Mouse (Mus musculus): ENCODE data around the gene Ccsap. TPM values are rescaled to one million over a fixed set of nuclear protein-coding genes. Genes with fewer than 3 reads are reported as not detected.

The Ccsap gene
- polyA plus RNA-seq, 1 experiment from 2014 or later = 4.6 TPM

GRCm38 (mm10) chr8:123842086-123842485, 17.9 kb downstream of the Ccsap start:
- 85% methylated on average over 12 of the region's 12 CpGs for WGBS
- DNase-seq (ENCODE audit: low spot score) = no peak
- no peaks in the 10 kb centered on the region for H3K4me1 ChIP-seq (ENCODE audit: control insufficient read depth, insufficient read depth, low read length)

GRCm38 (mm10) chr8:123840578-123841345, 19.2 kb downstream of the Ccsap start:
- WGBS = 89% methylated on average over 15 of the region's 15 CpGs
- no peak overlapping the region for H3K27ac ChIP-seq (replicated peaks; ENCODE audit: low read depth, low read length)
- no peak overlapping the region for H3K9ac ChIP-seq (ENCODE audit: low read depth, low read length)
- no peaks in the 10 kb centered on the region for H3K27me3 ChIP-seq (replicated peaks; ENCODE audit: control insufficient read depth, insufficient read depth, low read length)
- H3K4me2 ChIP-seq (ENCODE audit: low read depth, low read length) = no peak overlapping the region
- DNase-seq (ENCODE audit: low spot score) (no peak), ATAC-seq (ENCODE audit: low read depth) (no peak)
- H3K36me3 ChIP-seq (ENCODE audit: control insufficient read depth, insufficient read depth, low read length) = peaks cover 5% of the 10 kb centered on the region; the same call in 1 of the 2 replicates
- H3K4me3 ChIP-seq (ENCODE audit: low read depth, low read length) = no peak overlapping the region
- no peaks in the 10 kb centered on the region for H3K9me3 ChIP-seq (ENCODE audit: control insufficient read depth, low read length)
- no peaks in the 10 kb centered on the region for H3K4me1 ChIP-seq (ENCODE audit: control insufficient read depth, insufficient read depth, low read length)

More at GRCm38 (mm10) chr8:123842086-123842485, 17.9 kb downstream of the Ccsap start:
- Histone ChIP-seq H3K9ac (ENCODE audit: low read depth, low read length) (no peak overlapping the region), H3K36me3 (ENCODE audit: control insufficient read depth, insufficient read depth, low read length) (peaks cover 5% of the 10 kb centered on the region; the same call in 1 of the 2 replicates), H3K4me2 (ENCODE audit: low read depth, low read length) (no peak overlapping the region), H3K9me3 (ENCODE audit: control insufficient read depth, low read length) (no peaks in the 10 kb centered on the region), H3K27me3 (replicated peaks; ENCODE audit: control insufficient read depth, insufficient read depth, low read length) (no peaks in the 10 kb centered on the region), H3K27ac (replicated peaks; ENCODE audit: low read depth, low read length) (no peak overlapping the region), H3K4me3 (ENCODE audit: low read depth, low read length) (no peak overlapping the region)
- ATAC-seq (ENCODE audit: low read depth) = no peak

- no peak overlapping the region for H3K4me3 ChIP-seq (ENCODE audit: low read depth, low read length)
- H3K4me1 ChIP-seq (ENCODE audit: control insufficient read depth, insufficient read depth, low read length) = no peaks in the 10 kb centered on the region
- ATAC-seq (ENCODE audit: low read depth) (no peak), DNase-seq (ENCODE audit: low spot score) (peak; percentile 32)
- H3K4me2 ChIP-seq (ENCODE audit: low read depth, low read length) = no peak overlapping the region
- H3K27me3 ChIP-seq (replicated peaks; ENCODE audit: control insufficient read depth, insufficient read depth, low read length) = no peaks in the 10 kb centered on the region
- no peaks in the 10 kb centered on the region for H3K9me3 ChIP-seq (ENCODE audit: control insufficient read depth, low read length)
- H3K36me3 ChIP-seq (ENCODE audit: control insufficient read depth, insufficient read depth, low read length) = peaks cover 24% of the 10 kb centered on the region
- no peak overlapping the region for H3K27ac ChIP-seq (replicated peaks; ENCODE audit: low read depth, low read length)
- 61% methylated on average over 9 of the region's 9 CpGs for WGBS
- H3K9ac ChIP-seq (ENCODE audit: low read depth, low read length) = no peak overlapping the region
Observed at GRCm38 (mm10) chr8:123838496-123838895, 21.5 kb downstream of the Ccsap start.

- no peak for DNase-seq (ENCODE audit: low spot score)
- Histone ChIP-seq H3K9ac (ENCODE audit: low read depth, low read length) (no peak overlapping the region), H3K4me3 (ENCODE audit: low read depth, low read length) (no peak overlapping the region), H3K36me3 (ENCODE audit: control insufficient read depth, insufficient read depth, low read length) (peaks cover 44% of the 10 kb centered on the region), H3K4me1 (ENCODE audit: control insufficient read depth, insufficient read depth, low read length) (no peaks in the 10 kb centered on the region), H3K4me2 (ENCODE audit: low read depth, low read length) (no peak overlapping the region), H3K27me3 (replicated peaks; ENCODE audit: control insufficient read depth, insufficient read depth, low read length) (no peaks in the 10 kb centered on the region), H3K9me3 (ENCODE audit: control insufficient read depth, low read length) (no peaks in the 10 kb centered on the region), H3K27ac (replicated peaks; ENCODE audit: low read depth, low read length) (no peak overlapping the region)
- WGBS = 87% methylated on average over 6 of the region's 6 CpGs
- ATAC-seq (ENCODE audit: low read depth) = no peak
Observed at GRCm38 (mm10) chr8:123836354-123836753, 23.7 kb downstream of the Ccsap start.

- H3K9me3 ChIP-seq (ENCODE audit: control insufficient read depth, low read length) = no peaks in the 10 kb centered on the region
- DNase-seq (ENCODE audit: low spot score) (peak; percentile 50), ATAC-seq (ENCODE audit: low read depth) (peak; percentile 59; the same call in 1 of the 2 replicates)
- no peak overlapping the region for H3K9ac ChIP-seq (ENCODE audit: low read depth, low read length)
- no peak overlapping the region for H3K4me2 ChIP-seq (ENCODE audit: low read depth, low read length)
- H3K36me3 ChIP-seq (ENCODE audit: control insufficient read depth, insufficient read depth, low read length) = peaks cover 53% of the 10 kb centered on the region
- no peak overlapping the region for H3K27ac ChIP-seq (replicated peaks; ENCODE audit: low read depth, low read length)
- 56% methylated on average over 9 of the region's 9 CpGs for WGBS
- no peaks in the 10 kb centered on the region for H3K27me3 ChIP-seq (replicated peaks; ENCODE audit: control insufficient read depth, insufficient read depth, low read length)
- no peaks in the 10 kb centered on the region for H3K4me1 ChIP-seq (ENCODE audit: control insufficient read depth, insufficient read depth, low read length)
- H3K4me3 ChIP-seq (ENCODE audit: low read depth, low read length) = no peak overlapping the region
Observed at GRCm38 (mm10) chr8:123835451-123835850, 24.6 kb downstream of the Ccsap start.

GRCm38 (mm10) chr8:123832757-123833156, 27.3 kb downstream of the Ccsap start:
- peaks cover 79% of the 10 kb centered on the region for H3K36me3 ChIP-seq (ENCODE audit: control insufficient read depth, insufficient read depth, low read length)
- no peaks in the 10 kb centered on the region for H3K9me3 ChIP-seq (ENCODE audit: control insufficient read depth, low read length)
- H3K4me2 ChIP-seq (ENCODE audit: low read depth, low read length) = no peak overlapping the region
- ATAC-seq (ENCODE audit: low read depth) (no peak), DNase-seq (ENCODE audit: low spot score) (no peak)
- H3K27me3 ChIP-seq (replicated peaks; ENCODE audit: control insufficient read depth, insufficient read depth, low read length) = no peaks in the 10 kb centered on the region
- no peak overlapping the region for H3K9ac ChIP-seq (ENCODE audit: low read depth, low read length)
- no peaks in the 10 kb centered on the region for H3K4me1 ChIP-seq (ENCODE audit: control insufficient read depth, insufficient read depth, low read length)
- H3K4me3 ChIP-seq (ENCODE audit: low read depth, low read length) = no peak overlapping the region
- no peak overlapping the region for H3K27ac ChIP-seq (replicated peaks; ENCODE audit: low read depth, low read length)
- 94% methylated on average over 4 of the region's 4 CpGs for WGBS

GRCm38 (mm10) chr8:123827523-123827922, 32.5 kb downstream of the Ccsap start:
- ATAC-seq (ENCODE audit: low read depth) (no peak), DNase-seq (ENCODE audit: low spot score) (no peak)
- Histone ChIP-seq H3K4me1 (ENCODE audit: control insufficient read depth, insufficient read depth, low read length) (no peaks in the 10 kb centered on the region), H3K4me2 (ENCODE audit: low read depth, low read length) (no peak overlapping the region), H3K9ac (ENCODE audit: low read depth, low read length) (no peak overlapping the region), H3K36me3 (ENCODE audit: control insufficient read depth, insufficient read depth, low read length) (peaks cover 74% of the 10 kb centered on the region), H3K9me3 (ENCODE audit: control insufficient read depth, low read length) (no peaks in the 10 kb centered on the region), H3K27me3 (replicated peaks; ENCODE audit: control insufficient read depth, insufficient read depth, low read length) (no peaks in the 10 kb centered on the region), H3K27ac (replicated peaks; ENCODE audit: low read depth, low read length) (no peak overlapping the region), H3K4me3 (ENCODE audit: low read depth, low read length) (no peak overlapping the region)
- 90% methylated on average over 13 of the region's 13 CpGs for WGBS

- Histone ChIP-seq H3K27me3 (replicated peaks; ENCODE audit: control insufficient read depth, insufficient read depth, low read length) (no peaks in the 10 kb centered on the region), H3K4me3 (ENCODE audit: low read depth, low read length) (no peak overlapping the region), H3K36me3 (ENCODE audit: control insufficient read depth, insufficient read depth, low read length) (peaks cover 67% of the 10 kb centered on the region), H3K4me1 (ENCODE audit: control insufficient read depth, insufficient read depth, low read length) (no peaks in the 10 kb centered on the region), H3K4me2 (ENCODE audit: low read depth, low read length) (no peak overlapping the region), H3K9me3 (ENCODE audit: control insufficient read depth, low read length) (no peaks in the 10 kb centered on the region), H3K9ac (ENCODE audit: low read depth, low read length) (no peak overlapping the region), H3K27ac (replicated peaks; ENCODE audit: low read depth, low read length) (no peak overlapping the region)
- no peak for ATAC-seq (ENCODE audit: low read depth)
- DNase-seq (ENCODE audit: low spot score) = no peak
- WGBS = 91% methylated on average over 7 of the region's 7 CpGs
Observed at GRCm38 (mm10) chr8:123826758-123827157, 33.3 kb downstream of the Ccsap start.

- WGBS = 54% methylated on average over 9 of the region's 9 CpGs
- no peaks in the 10 kb centered on the region for H3K27me3 ChIP-seq (replicated peaks; ENCODE audit: control insufficient read depth, insufficient read depth, low read length)
- ATAC-seq (ENCODE audit: low read depth) (no peak), DNase-seq (ENCODE audit: low spot score) (peak; percentile 36)
- no peaks in the 10 kb centered on the region for H3K9me3 ChIP-seq (ENCODE audit: control insufficient read depth, low read length)
- H3K4me1 ChIP-seq (ENCODE audit: control insufficient read depth, insufficient read depth, low read length) = no peaks in the 10 kb centered on the region
- H3K4me2 ChIP-seq (ENCODE audit: low read depth, low read length) = no peak overlapping the region
- no peak overlapping the region for H3K4me3 ChIP-seq (ENCODE audit: low read depth, low read length)
- H3K9ac ChIP-seq (ENCODE audit: low read depth, low read length) = no peak overlapping the region
- no peak overlapping the region for H3K27ac ChIP-seq (replicated peaks; ENCODE audit: low read depth, low read length)
- H3K36me3 ChIP-seq (ENCODE audit: control insufficient read depth, insufficient read depth, low read length) = peaks cover 65% of the 10 kb centered on the region
Observed at GRCm38 (mm10) chr8:123826001-123826400, 34.0 kb downstream of the Ccsap start.
